Mouse (Mus musculus): ENCODE measurements at regions not wholly inside any gene's neighbourhood (a gene's known extent, or its start where the extent isn't known, plus 50 kb on each side); places are given as distances from the start of the nearest gene placed in this dataset.
"Not testable (repeated sequence)": the region's sequence is repeated elsewhere in the genome, so short reads cannot be mapped to it uniquely, and the experiment has no call there.

DNA sequence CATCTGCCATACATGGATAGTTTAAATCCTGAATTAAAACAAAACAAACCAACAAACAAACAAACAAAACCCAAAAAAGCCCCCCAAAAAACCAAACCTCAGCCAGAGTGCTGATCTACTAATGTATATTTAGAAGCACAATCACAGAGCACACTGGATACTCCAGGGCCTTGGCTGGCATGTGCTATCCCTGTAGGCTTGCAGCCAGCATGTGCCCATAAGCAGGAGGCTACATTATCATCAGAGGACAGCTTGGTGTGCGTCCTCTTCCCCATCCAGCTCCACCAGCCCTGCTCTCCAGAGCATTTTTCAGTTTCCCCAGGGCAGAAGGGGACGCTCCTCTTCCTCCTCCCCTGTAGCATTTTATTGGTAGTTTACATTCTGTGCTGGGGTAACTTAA, 198.9 kb downstream of the Mterf1b start:
- dilution Hi-C loops (cut with MboI; ENCODE audit: extremely low pct_ligation_motif_present, extremely low pct_unique_long_range_greater_than_20kb, low sequenced_read_pairs) (no loop called here), in situ Hi-C loops (cut with MboI; ENCODE audit: low pct_ligation_motif_present, low pct_unique_long_range_greater_than_20kb, low sequenced_read_pairs) (no loop called here)
- Histone ChIP-seq H3K36me3 (replicated peaks in 1 of 2; ENCODE audit: control insufficient read depth in 1 of 2, insufficient read depth in 1 of 2, low read length in 1 of 2) (no peaks in the 10 kb centered on the region), H3K27ac (ENCODE audit: insufficient read depth, low read depth) (no peak overlapping the region), H3K4me3 (replicated peaks in 1 of 3; ENCODE audit: low read depth in 2 of 3, low read length in 2 of 3, poor library complexity in 1 of 3) (no peak overlapping the region), H3K9ac (ENCODE audit: insufficient read depth, low read depth) (no peak overlapping the region), H3K79me2 (replicated peaks; ENCODE audit: control insufficient read depth, extremely low read depth, insufficient read depth, poor library complexity, severe bottlenecking) (no peaks in the 10 kb centered on the region), H3K9me3 (replicated peaks; ENCODE audit: low read length) (no peaks in the 10 kb centered on the region), H3K4me1 (ENCODE audit: control insufficient read depth in 1 of 2, insufficient read depth in 2 of 2) (no peaks in the 10 kb centered on the region), H3K4me2 (ENCODE audit: insufficient read depth, low read depth, poor library complexity, severe bottlenecking) (no peak overlapping the region), H3K27me3 (replicated peaks) (no peaks in the 10 kb centered on the region)
- no peak for DNase-seq (ENCODE audit: extremely low read depth)
- TF ChIP-seq USF1 (IDR thresholded peaks at IDR 0.05; ENCODE audit: low read depth, low read length) (no peak), USF2 (conservative IDR thresholded peaks at IDR 0.05; ENCODE audit: low read depth, low read length) (no peak), CHD2 (IDR thresholded peaks at IDR 0.05; ENCODE audit: low read length) (no peak), JUND (conservative IDR thresholded peaks at IDR 0.05; ENCODE audit: low read depth, low read length) (no peak), NRF1 (IDR thresholded peaks at IDR 0.05; ENCODE audit: low read depth, low read length) (no peak), ZC3H11A (IDR thresholded peaks at IDR 0.05; ENCODE audit: low read depth, low read length) (no peak)

DNA sequence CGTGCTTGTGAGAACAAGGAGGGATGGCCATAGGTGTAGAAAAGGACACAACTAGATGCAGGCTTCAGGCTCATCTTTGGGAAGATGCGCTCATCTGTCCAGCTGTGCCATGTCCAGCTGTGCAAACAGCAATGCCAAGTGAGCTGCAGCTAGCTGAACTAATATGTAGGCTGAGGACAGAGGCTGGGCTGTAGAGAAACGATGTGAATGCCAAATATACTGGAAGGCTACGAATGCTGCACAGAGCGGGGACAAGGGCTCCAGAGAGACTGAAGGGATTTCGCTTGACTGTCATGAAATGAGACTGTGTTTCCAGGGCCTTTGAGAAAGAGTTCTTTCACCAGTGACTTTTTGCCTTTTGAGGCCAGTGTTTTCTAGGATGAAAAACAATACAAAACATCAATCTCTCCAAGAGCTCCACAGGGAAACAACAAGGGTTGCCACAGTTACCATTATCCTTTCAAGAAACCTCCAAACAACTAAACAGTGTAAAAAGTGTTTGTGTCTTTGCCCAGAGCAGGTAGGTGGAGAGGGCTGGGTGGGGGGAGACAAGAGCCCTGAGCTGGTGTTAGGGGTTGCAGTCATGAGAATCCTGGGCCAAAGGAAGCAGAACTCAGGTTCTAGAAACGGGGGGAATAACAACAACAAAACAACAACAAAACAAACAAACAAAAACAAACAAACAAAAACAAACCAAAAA, 202.3 kb downstream of the Mterf1b start:
- H3K36me3 ChIP-seq (replicated peaks in 1 of 2; ENCODE audit: control insufficient read depth in 1 of 2, insufficient read depth in 1 of 2, low read length in 1 of 2); H3K9me3 ChIP-seq (replicated peaks; ENCODE audit: low read length); H3K79me2 ChIP-seq (replicated peaks; ENCODE audit: control insufficient read depth, extremely low read depth, insufficient read depth, poor library complexity, severe bottlenecking); DNase-seq (ENCODE audit: extremely low read depth); dilution Hi-C loops (cut with MboI; ENCODE audit: extremely low pct_ligation_motif_present, extremely low pct_unique_long_range_greater_than_20kb, low sequenced_read_pairs); H3K4me3 ChIP-seq (replicated peaks in 1 of 3; ENCODE audit: low read depth in 2 of 3, low read length in 2 of 3, poor library complexity in 1 of 3); H3K27me3 ChIP-seq (replicated peaks); H3K27ac ChIP-seq (ENCODE audit: insufficient read depth, low read depth); H3K4me1 ChIP-seq (ENCODE audit: control insufficient read depth in 1 of 2, insufficient read depth in 2 of 2); H3K9ac ChIP-seq (ENCODE audit: insufficient read depth, low read depth); in situ Hi-C loops (cut with MboI; ENCODE audit: low pct_ligation_motif_present, low pct_unique_long_range_greater_than_20kb, low sequenced_read_pairs); H3K4me2 ChIP-seq (ENCODE audit: insufficient read depth, low read depth, poor library complexity, severe bottlenecking): not testable (repeated sequence)

DNA sequence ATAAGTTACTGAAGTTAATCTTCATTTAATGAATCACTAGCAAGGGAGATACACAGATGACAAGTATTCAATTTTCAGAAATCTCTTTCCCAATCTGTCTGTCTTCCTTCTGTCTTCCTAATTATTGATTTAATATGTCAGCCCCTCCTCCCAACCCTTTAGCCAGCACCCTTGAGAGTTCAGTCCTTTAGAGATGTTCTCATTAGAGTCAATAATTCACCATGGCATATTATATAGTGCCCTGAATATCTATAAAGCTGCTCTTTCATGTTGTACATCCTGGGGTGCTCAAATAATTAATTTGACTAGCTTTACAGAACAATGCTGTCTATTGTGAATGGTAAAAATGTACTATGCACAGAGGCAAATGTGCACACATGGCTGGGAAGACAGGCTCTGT, 205.9 kb downstream of the Mterf1b start:
- no peak overlapping the region for H3K4me3 ChIP-seq (replicated peaks in 1 of 3; ENCODE audit: low read depth in 2 of 3, low read length in 2 of 3, poor library complexity in 1 of 3)
- in situ Hi-C loops (cut with MboI; ENCODE audit: low pct_ligation_motif_present, low pct_unique_long_range_greater_than_20kb, low sequenced_read_pairs): no loop called here

More for the DNA sequence above, 205.9 kb downstream of the Mterf1b start:
- Histone ChIP-seq H3K79me2 (replicated peaks; ENCODE audit: control insufficient read depth, extremely low read depth, insufficient read depth, poor library complexity, severe bottlenecking) (no peaks in the 10 kb centered on the region), H3K4me2 (ENCODE audit: insufficient read depth, low read depth, poor library complexity, severe bottlenecking) (no peak overlapping the region), H3K4me1 (ENCODE audit: control insufficient read depth in 1 of 2, insufficient read depth in 2 of 2) (no peaks in the 10 kb centered on the region), H3K9ac (ENCODE audit: insufficient read depth, low read depth) (no peak overlapping the region), H3K36me3 (replicated peaks in 1 of 2; ENCODE audit: control insufficient read depth in 1 of 2, insufficient read depth in 1 of 2, low read length in 1 of 2) (no peaks in the 10 kb centered on the region), H3K27me3 (replicated peaks) (no peaks in the 10 kb centered on the region), H3K9me3 (replicated peaks; ENCODE audit: low read length) (no peaks in the 10 kb centered on the region), H3K27ac (ENCODE audit: insufficient read depth, low read depth) (no peak overlapping the region)
- dilution Hi-C loops (cut with MboI; ENCODE audit: extremely low pct_ligation_motif_present, extremely low pct_unique_long_range_greater_than_20kb, low sequenced_read_pairs): no loop called here
- TF ChIP-seq CHD1 (IDR thresholded peaks at IDR 0.05; ENCODE audit: low read depth, low read length) (no peak), CTCF (conservative IDR thresholded peaks at IDR 0.05 in 1 of 2, IDR thresholded peaks at IDR 0.05 in 1 of 2; ENCODE audit: low read depth in 2 of 2, low read length in 2 of 2) (no peak), ZKSCAN1 (IDR thresholded peaks at IDR 0.05; ENCODE audit: borderline replicate concordance, low read depth, low read length) (no peak), BHLHE40 (IDR thresholded peaks at IDR 0.05; ENCODE audit: low read depth, low read length) (no peak), EP300 (IDR thresholded peaks at IDR 0.05; ENCODE audit: low read length) (no peak), USF1 (IDR thresholded peaks at IDR 0.05; ENCODE audit: low read depth, low read length) (no peak), POLR2AphosphoS2 (IDR thresholded peaks at IDR 0.05; ENCODE audit: low read depth, low read length) (no peak), KAT2A (IDR thresholded peaks at IDR 0.05; ENCODE audit: insufficient replicate concordance, low read length) (no peak), NRF1 (IDR thresholded peaks at IDR 0.05; ENCODE audit: low read depth, low read length) (no peak), GABPA (IDR thresholded peaks at IDR 0.05; ENCODE audit: insufficient replicate concordance, low read depth, low read length) (no peak), POLR2A (IDR thresholded peaks at IDR 0.05; ENCODE audit: low read depth, low read length) (no peak), CHD2 (IDR thresholded peaks at IDR 0.05; ENCODE audit: low read length) (no peak), RAD21 (IDR thresholded peaks at IDR 0.05; ENCODE audit: low read depth, low read length) (no peak), IRF4 (IDR thresholded peaks at IDR 0.05; ENCODE audit: low read depth, low read length) (no peak), MAFK (IDR thresholded peaks at IDR 0.05; ENCODE audit: insufficient replicate concordance, low read length) (no peak), NELFE (IDR thresholded peaks at IDR 0.05; ENCODE audit: low read depth, low read length) (no peak), ZMIZ1 (IDR thresholded peaks at IDR 0.05; ENCODE audit: low read depth, low read length) (no peak)
- no peak for DNase-seq (ENCODE audit: extremely low read depth)

All from CH12.LX (cell line).